9 mouse cellular contexts compared by ENCODE assay signal in the genomic region with DNA sequence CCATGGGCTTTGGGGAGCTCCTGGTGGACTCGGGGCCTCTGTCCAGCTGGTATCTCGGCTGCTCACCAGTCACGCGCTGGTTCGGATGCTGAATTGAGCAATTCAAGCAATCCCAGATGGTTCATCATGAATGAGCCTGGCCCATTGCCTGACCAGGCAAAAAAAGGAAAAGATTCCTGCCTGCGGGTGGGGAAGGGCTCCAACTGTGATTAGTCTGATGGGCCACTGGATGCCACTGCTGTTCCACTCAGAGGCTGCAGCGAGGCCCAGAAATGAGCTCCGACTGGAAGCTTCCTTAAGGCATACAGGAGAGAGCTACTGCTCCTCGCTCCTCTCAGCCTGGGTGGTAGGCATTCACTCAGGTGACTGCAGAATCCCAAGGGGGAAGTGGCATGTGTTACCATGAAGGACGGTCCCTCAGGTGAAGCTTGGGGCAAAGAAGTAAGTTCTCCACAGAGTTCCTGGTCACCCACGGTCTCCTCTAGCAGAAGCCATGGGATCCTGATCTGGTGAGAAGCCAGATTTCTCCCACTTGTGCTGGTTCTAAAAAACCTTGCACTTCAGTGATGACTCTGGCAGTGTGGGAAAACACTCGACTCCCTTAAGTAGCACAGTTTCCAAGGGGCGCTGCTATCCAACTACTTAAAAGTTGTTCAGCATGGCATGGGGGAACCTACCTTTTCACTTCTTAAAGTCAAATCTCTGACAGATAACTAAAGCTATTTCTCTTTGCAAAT. TPM values are rescaled to one million over a fixed set of nuclear protein-coding genes. Genes with fewer than 3 reads are reported as not detected.
DNase-seq lines count a peak whose midpoint lies in the region; ATAC-seq and TF ChIP-seq lines count a peak whose summit lies in the region.
"Had no signal": no experiment of that assay in that cellular context is flagged by ENCODE, and none has a peak within 500 bp of the region (broad histone marks: within the 10 kb centered on the region; RNA-seq: fewer than 3 reads in every experiment).

No protein-coding gene starts in this region.

- no peaks in the 10 kb centered on the region for H3K27me3 ChIP-seq in embryonic facial prominence, embryonic 14.5 days (replicated peaks; ENCODE audit: control insufficient read depth, insufficient read depth, low read length)

- H3K36me3 ChIP-seq in embryonic facial prominence, embryonic 14.5 days (ENCODE audit: control insufficient read depth, insufficient read depth, low read length) = no peaks in the 10 kb centered on the region

- no peaks in the 10 kb centered on the region for H3K9me3 ChIP-seq in embryonic facial prominence, embryonic 14.5 days (ENCODE audit: control insufficient read depth, low read length)

- 64% methylated on average over 13 of the region's 13 CpGs for WGBS in embryonic facial prominence, embryonic 14.5 days

- H3K4me2 ChIP-seq in embryonic facial prominence, embryonic 14.5 days (ENCODE audit: low read depth, low read length) = no peak overlapping the region

- H3K9ac ChIP-seq in embryonic facial prominence, embryonic 14.5 days (ENCODE audit: low read depth, low read length) = no peak overlapping the region

- peak; percentile 46 for DNase-seq in ES-CJ7 (ENCODE audit: low read depth, low spot score)
- peak; percentile 19 to 44 for DNase-seq in adrenal gland, adult 18-20 months (ENCODE audit: low spot score in 2 of 2)
- DNase-seq in embryonic facial prominence, embryonic 14.5 days (ENCODE audit: low spot score) = peak; percentile 62
- DNase-seq in heart, postnatal 25 days (ENCODE audit: low spot score) = peak; percentile 62
- DNase-seq in layer of hippocampus, adult 2 months (ENCODE audit: low spot score in 2 of 2) = peak; percentile 82 to 91
- peak; percentile 77 to 81 for DNase-seq in lung, postnatal 4 days
- DNase-seq in telencephalon, adult 2 months (ENCODE audit: low read depth, low spot score) = peak; percentile 83
- no peak for DNase-seq in T-cell, adult 2 months (ENCODE audit: low spot score)

- intact Hi-C loops in heart, postnatal 25 days (cut with DNase I) = loop anchor here (5.0 kb wide), 1 partner anchor 186 kb away; no protein-coding TSS in a partner anchor

- peak; percentile 92 for TF ChIP-seq CTCF in layer of hippocampus, adult 2 months (conservative IDR thresholded peaks at IDR 0.05)

- H3K4me1 ChIP-seq in embryonic facial prominence, embryonic 14.5 days (ENCODE audit: control insufficient read depth, insufficient read depth, low read length) = peaks cover 5% of the 10 kb centered on the region; the same call in 1 of the 2 replicates

- ATAC-seq in embryonic facial prominence, embryonic 14.5 days (ENCODE audit: low read depth) = peak; percentile 62

- no peak overlapping the region for H3K27ac ChIP-seq in embryonic facial prominence, embryonic 14.5 days (replicated peaks; ENCODE audit: low read depth, low read length)
- H3K27ac ChIP-seq in layer of hippocampus, adult 2 months = peak overlapping the region; percentile 62

- H3K4me3 ChIP-seq in embryonic facial prominence, embryonic 14.5 days (ENCODE audit: low read depth, low read length) = no peak overlapping the region
- no peak overlapping the region; the same call in 1 of the 2 replicates for H3K4me3 ChIP-seq in layer of hippocampus, adult 2 months
- H3K4me3 ChIP-seq: erythroblast, embryonic 14.5 days had no signal

RNA-seq across cellular contexts. Expression of a gene that starts 57.3 kb away (rescaled TPM):
- 1 to 10 TPM; 3.8 to 4.7 TPM for total RNA-seq in adrenal gland, adult 18-20 months (2021)
- 2.1 and 2.2 TPM in 2 replicates for polyA plus RNA-seq in embryonic facial prominence, embryonic 14.5 days (2014; fragmentation: Nextera tagmentation; extraction: Ambion mirVana)
- 1 to 10 TPM in 1 of 2 experiments, under 1 TPM in 1; 0.94 to 1.6 TPM for total RNA-seq in heart, postnatal 25 days (2021)
- 10 to 100 TPM in 1 of 2 experiments, 1 to 10 TPM in 1; 9.9 to 10.3 TPM for total RNA-seq in layer of hippocampus, adult 2 months (2021)
